Mouse (Mus musculus) embryonic facial prominence, embryonic 11.5 days (tissue): ENCODE measurements at regions not wholly inside any gene's neighbourhood (a gene's known extent, or its start where the extent isn't known, plus 50 kb on each side); places are given as distances from the start of the nearest gene placed in this dataset.
A peak's percentile ranks its signal among the peaks of the same experiment; 100 is the strongest.

Experiments
- ATAC-seq: fragments of 200-750 bp; cut with Nextera tagmentation; replicated peaks from 2 replicates; pipeline ENCODE4 v1.8.0; 2017; ENCODE audit warnings: low read depth; ENCODE audit not compliant: insufficient number of reproducible peaks, low FRiP score, low TSS enrichment
- DNase-seq: peaks from one replicate; pipeline ENCODE4 v3.0.0-alpha.2; 2015; ENCODE audit warnings: low spot score
- H3K27ac ChIP-seq: fragments of 300-500 bp; sonication (generic); replicated peaks from 2 replicates; pipeline ENCODE4 v1.5.1; 2014; ENCODE audit warnings: mild to moderate bottlenecking, low read depth, low read length, control low read depth
- H3K27me3 ChIP-seq: fragments of 300-500 bp; sonication (generic); 2 replicates; pipeline ENCODE4 v1.6.1; 2014; ENCODE audit warnings: mild to moderate bottlenecking, low read length, moderate library complexity, mixed read lengths; ENCODE audit not compliant: control insufficient read depth, insufficient read depth
- H3K36me3 ChIP-seq: fragments of 300-500 bp; sonication (generic); replicated peaks from 2 replicates; pipeline ENCODE4 v1.6.1; 2014; ENCODE audit warnings: low read depth, mild to moderate bottlenecking, low read length, moderate library complexity, mixed read lengths; ENCODE audit not compliant: control insufficient read depth, insufficient read depth
- H3K4me1 ChIP-seq: fragments of 300-500 bp; sonication (generic); 2 replicates; pipeline ENCODE4 v1.6.1; 2014; ENCODE audit warnings: low read length, mixed read lengths; ENCODE audit not compliant: control insufficient read depth, insufficient read depth
- H3K4me2 ChIP-seq: fragments of 300-500 bp; sonication (generic); 2 replicates; pipeline ENCODE4 v1.6.1; 2014; ENCODE audit warnings: low read depth, mild to moderate bottlenecking, control low read depth, low read length, moderate library complexity
- H3K4me3 ChIP-seq: fragments of 300-500 bp; sonication (generic); 2 replicates; pipeline ENCODE4 v1.5.1; 2014; ENCODE audit warnings: low read depth, low read length, control low read depth
- H3K9ac ChIP-seq: fragments of 300-500 bp; sonication (generic); replicated peaks from 2 replicates; pipeline ENCODE4 v1.6.1; 2014; ENCODE audit warnings: mild to moderate bottlenecking, control low read depth, low read length
- H3K9me3 ChIP-seq: fragments of 300-500 bp; sonication (generic); replicated peaks from 2 replicates; pipeline ENCODE4 v1.6.1; 2016; ENCODE audit warnings: mild to moderate bottlenecking, low read length, inconsistent platforms, mixed read lengths; ENCODE audit not compliant: control insufficient read depth
- WGBS: fragments of 180-500 bp; shearing (Covaris S2); extraction: QIAGEN DNeasy Blood & Tissue Kit; methylation state at CpG from one replicate; pipeline ENCODE4 v1.1.7; 2014; 5-methylcytosine and 5-hydroxymethylcytosine counted together

GRCm38 (mm10) chr2:48494632-48495031 lies 319.3 kb upstream of the Acvr2a start:
- no peaks in the 10 kb centered on the region for H3K9me3 ChIP-seq
- ATAC-seq (no peak), DNase-seq (no peak)
- H3K9ac ChIP-seq = no peak overlapping the region
- no peaks in the 10 kb centered on the region for H3K36me3 ChIP-seq
- no peaks in the 10 kb centered on the region for H3K4me1 ChIP-seq
- 83% methylated on average over 3 of the region's 3 CpGs for WGBS
- no peaks in the 10 kb centered on the region for H3K27me3 ChIP-seq
- no peak overlapping the region for H3K27ac ChIP-seq
- no peak overlapping the region for H3K4me3 ChIP-seq
- no peak overlapping the region for H3K4me2 ChIP-seq

- no peak overlapping the region for H3K4me3 ChIP-seq
- no peak overlapping the region for H3K27ac ChIP-seq
- DNase-seq (no peak), ATAC-seq (no peak)
- no peaks in the 10 kb centered on the region for H3K9me3 ChIP-seq
- H3K27me3 ChIP-seq = no peaks in the 10 kb centered on the region
- H3K9ac ChIP-seq = no peak overlapping the region
- H3K36me3 ChIP-seq = no peaks in the 10 kb centered on the region
- H3K4me2 ChIP-seq = no peak overlapping the region
- H3K4me1 ChIP-seq = no peaks in the 10 kb centered on the region
- 95% methylated on average over 5 of the region's 5 CpGs for WGBS
Measured at GRCm38 (mm10) chr2:48498047-48498723, 315.7 kb upstream of the Acvr2a start.

DNA sequence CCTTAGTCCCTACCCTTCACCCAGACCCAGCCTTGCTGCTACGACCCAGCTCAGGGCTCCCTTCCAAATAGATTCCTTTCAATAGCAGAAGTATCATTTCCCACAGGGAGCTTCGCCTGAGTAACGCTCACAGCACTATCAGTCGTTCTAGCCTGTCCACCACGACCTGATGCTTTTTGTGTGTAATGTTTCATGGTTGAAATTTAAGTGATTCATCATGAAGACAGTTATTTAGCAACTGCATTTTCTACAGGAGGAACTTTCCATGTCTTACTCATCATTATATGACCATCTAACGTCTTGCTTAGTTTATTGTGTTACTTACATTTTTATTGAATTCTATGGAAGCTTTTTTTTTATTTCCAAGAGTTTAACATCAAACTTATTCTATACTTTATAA lies 314.5 kb upstream of the Acvr2a start:
- no peaks in the 10 kb centered on the region for H3K9me3 ChIP-seq

DNA sequence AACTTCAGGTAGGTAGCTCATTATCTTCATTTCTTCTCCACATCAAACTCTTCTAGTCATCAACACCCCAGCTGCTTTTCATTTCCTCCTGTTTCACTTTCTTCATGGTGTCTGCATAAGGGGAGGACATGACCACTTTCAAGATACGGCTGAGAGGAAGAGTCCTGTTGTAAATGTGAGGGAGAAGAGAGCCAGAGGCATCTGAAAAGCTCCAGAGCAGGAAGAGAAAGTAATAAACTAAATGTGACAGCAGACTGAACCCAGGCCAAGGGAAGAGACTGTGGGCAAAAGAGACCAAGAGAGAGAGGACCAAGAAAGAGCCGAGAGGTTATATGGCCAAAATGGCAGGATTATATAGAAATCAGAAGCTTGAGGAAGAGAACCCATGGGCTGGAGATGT lies 312.5 kb upstream of the Acvr2a start:
- ATAC-seq (no peak), DNase-seq (no peak)
- no peak overlapping the region for H3K27ac ChIP-seq
- H3K4me3 ChIP-seq = no peak overlapping the region
- no peaks in the 10 kb centered on the region for H3K4me1 ChIP-seq
- no peak overlapping the region for H3K4me2 ChIP-seq
- H3K27me3 ChIP-seq = no peaks in the 10 kb centered on the region
- no peak overlapping the region for H3K9ac ChIP-seq
- 74% methylated on average over 2 of the region's 2 CpGs for WGBS
- no peaks in the 10 kb centered on the region for H3K36me3 ChIP-seq
- H3K9me3 ChIP-seq = no peaks in the 10 kb centered on the region

More for the DNA sequence above, 314.5 kb upstream of the Acvr2a start:
- no peak for DNase-seq
- no peak overlapping the region for H3K27ac ChIP-seq
- no peak overlapping the region for H3K4me2 ChIP-seq
- H3K4me3 ChIP-seq = no peak overlapping the region
- H3K4me1 ChIP-seq = no peaks in the 10 kb centered on the region
- no peak for ATAC-seq
- H3K27me3 ChIP-seq = no peaks in the 10 kb centered on the region
- H3K9ac ChIP-seq = no peak overlapping the region
- WGBS = 84% methylated on average over 6 of the region's 6 CpGs
- H3K36me3 ChIP-seq = no peaks in the 10 kb centered on the region

DNA sequence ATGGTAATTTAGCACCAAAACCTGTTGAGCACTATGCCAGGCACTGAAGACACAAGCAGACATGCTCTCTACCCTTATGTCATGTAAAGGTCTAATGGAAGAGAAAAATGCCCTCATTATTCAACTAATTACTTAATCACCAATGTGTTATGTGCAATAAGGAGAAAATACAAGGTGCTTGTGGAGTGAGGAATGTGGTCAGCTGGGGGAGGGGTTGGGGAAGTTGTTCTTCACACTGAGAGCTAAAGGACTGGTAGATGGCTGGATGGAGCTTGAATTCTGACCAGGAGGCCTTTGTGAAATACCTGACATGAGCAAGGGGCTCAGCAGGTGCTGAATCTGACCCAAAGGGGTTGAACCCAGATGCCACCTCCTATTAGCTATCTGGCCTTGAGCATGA lies 300.1 kb upstream of the Acvr2a start:
- Histone ChIP-seq H3K9me3 (no peaks in the 10 kb centered on the region), H3K36me3 (no peaks in the 10 kb centered on the region), H3K27ac (no peak overlapping the region), H3K27me3 (no peaks in the 10 kb centered on the region), H3K4me2 (no peak overlapping the region), H3K9ac (no peak overlapping the region), H3K4me1 (no peaks in the 10 kb centered on the region), H3K4me3 (no peak overlapping the region)
- ATAC-seq = no peak
- DNase-seq = peak; percentile 6

GRCm38 (mm10) chr2:48519838-48520404 lies 294.0 kb upstream of the Acvr2a start:
- H3K4me2 ChIP-seq = no peak overlapping the region
- DNase-seq = no peak
- no peak overlapping the region for H3K4me3 ChIP-seq
- no peaks in the 10 kb centered on the region for H3K27me3 ChIP-seq
- H3K36me3 ChIP-seq = no peaks in the 10 kb centered on the region
- H3K4me1 ChIP-seq = no peaks in the 10 kb centered on the region
- no peak overlapping the region for H3K27ac ChIP-seq
- ATAC-seq = no peak
- no peaks in the 10 kb centered on the region for H3K9me3 ChIP-seq
- no peak overlapping the region for H3K9ac ChIP-seq
- WGBS = 60% methylated on average over 5 of the region's 5 CpGs

DNA sequence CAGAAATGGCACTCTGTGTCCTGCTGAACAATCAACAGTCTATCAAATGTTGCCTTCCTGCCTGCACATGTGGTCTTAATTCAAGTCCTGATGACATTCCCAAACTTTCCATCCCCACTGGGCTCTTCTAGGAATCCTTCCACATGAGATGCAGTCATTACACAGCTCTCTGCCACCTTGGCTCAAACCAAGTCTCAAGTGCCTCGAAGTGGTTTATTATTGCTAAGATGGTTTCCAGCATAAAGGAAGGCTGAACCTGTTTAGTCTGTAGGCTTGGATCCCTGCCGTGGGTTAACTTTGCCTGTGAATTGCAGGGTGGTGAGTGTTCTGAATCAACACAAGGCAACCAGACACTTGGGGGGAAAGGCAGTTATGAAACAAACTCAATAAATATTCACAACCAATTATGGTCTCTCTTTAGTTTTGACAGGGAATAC lies 293.4 kb upstream of the Acvr2a start:
- no peak overlapping the region for H3K9ac ChIP-seq
- no peaks in the 10 kb centered on the region for H3K9me3 ChIP-seq
- H3K4me1 ChIP-seq = no peaks in the 10 kb centered on the region
- H3K27me3 ChIP-seq = no peaks in the 10 kb centered on the region
- H3K4me2 ChIP-seq = no peak overlapping the region
- peak; percentile 47 for DNase-seq
- no peak; the same call in 1 of the 2 replicates for ATAC-seq
- H3K27ac ChIP-seq = no peak overlapping the region
- no peak overlapping the region for H3K4me3 ChIP-seq
- no peaks in the 10 kb centered on the region for H3K36me3 ChIP-seq
- WGBS = 45% methylated on average over 2 of the region's 2 CpGs

DNA sequence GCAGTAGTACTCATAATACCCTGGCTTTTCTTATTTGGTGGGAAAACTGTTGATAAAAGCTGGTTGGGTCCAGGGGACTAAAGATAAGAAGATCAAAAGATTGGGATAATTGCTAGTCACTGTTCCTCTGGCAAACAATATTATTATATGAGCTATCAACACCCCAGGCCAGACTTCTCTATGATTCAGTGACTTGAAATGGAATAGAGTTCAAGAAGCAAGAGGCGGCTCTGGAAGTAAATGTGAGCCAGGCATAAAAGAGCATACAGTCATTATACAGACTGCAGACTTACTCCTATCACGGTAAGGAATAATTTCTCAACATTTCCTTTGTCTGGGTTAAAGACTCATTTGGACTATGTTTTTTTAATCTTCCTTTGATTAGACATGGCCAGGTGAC lies 278.5 kb upstream of the Acvr2a start:
- DNase-seq = no peak
- no peak for ATAC-seq
- WGBS = 79% methylated on average over 2 of the region's 2 CpGs
- Histone ChIP-seq H3K27ac (no peak overlapping the region), H3K4me2 (no peak overlapping the region), H3K4me3 (no peak overlapping the region), H3K9me3 (no peaks in the 10 kb centered on the region), H3K4me1 (no peaks in the 10 kb centered on the region), H3K9ac (no peak overlapping the region), H3K27me3 (no peaks in the 10 kb centered on the region), H3K36me3 (no peaks in the 10 kb centered on the region)
